Mouse (Mus musculus): ENCODE data around the gene Camkk1. TPM values are rescaled to one million over a fixed set of nuclear protein-coding genes. Genes with fewer than 3 reads are reported as not detected.

Gene Camkk1
- polyA plus RNA-seq, 1 experiment = not detected

- no peak overlapping the region; the same call in 1 of the 2 replicates for H3K27ac ChIP-seq (ENCODE audit: insufficient read depth, low read depth, low read length)
- WGBS = 52% methylated on average over 9 of the region's 9 CpGs
- H3K4me3 ChIP-seq (ENCODE audit: insufficient read depth, low read depth, low read length) = no peak overlapping the region
- TF ChIP-seq POLR2A (IDR thresholded peaks at IDR 0.05; ENCODE audit: insufficient read depth, low read depth, low read length) (no peak), CTCF (IDR thresholded peaks at IDR 0.05; ENCODE audit: insufficient read depth, low read depth, low read length) (peak; percentile 45; the same call in 1 of the 2 replicates)
- H3K4me1 ChIP-seq (ENCODE audit: control insufficient read depth, insufficient read depth, low read length) = peaks cover 23% of the 10 kb centered on the region
Measured at GRCm38 (mm10) chr11:73039102-73039799, 20.4 kb downstream of the Camkk1 start.

DNA sequence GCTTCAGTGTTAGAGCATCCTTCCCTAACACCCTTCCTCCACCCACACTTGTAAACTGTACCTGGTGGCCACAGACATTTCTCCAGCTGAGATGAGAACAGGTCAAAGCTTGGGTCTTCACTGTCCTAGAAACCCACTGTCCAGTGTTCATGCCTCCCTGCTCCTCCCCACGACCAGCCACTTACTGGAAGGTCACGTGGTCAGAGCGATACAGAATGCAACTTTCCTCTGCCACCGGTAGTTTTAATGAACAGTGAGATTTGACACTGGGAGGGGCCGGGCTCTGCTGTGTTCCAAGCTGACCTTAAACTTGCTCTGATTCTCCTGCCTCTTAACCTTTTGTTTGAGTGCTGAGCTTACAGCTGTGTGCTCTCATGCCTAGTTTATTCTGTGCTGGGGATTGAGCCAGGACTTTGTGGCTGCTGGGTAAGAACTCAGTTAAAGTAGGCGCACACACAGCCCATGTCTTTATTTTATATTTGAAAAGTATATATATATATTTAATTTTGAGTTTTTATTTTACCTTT lies 25.5 kb downstream of the Camkk1 start:
- Histone ChIP-seq H3K4me3 (ENCODE audit: insufficient read depth, low read depth, low read length) (no peak overlapping the region), H3K4me1 (ENCODE audit: control insufficient read depth, insufficient read depth, low read length) (peaks cover 9% of the 10 kb centered on the region), H3K27ac (ENCODE audit: insufficient read depth, low read depth, low read length) (no peak overlapping the region)
- TF ChIP-seq CTCF (IDR thresholded peaks at IDR 0.05; ENCODE audit: insufficient read depth, low read depth, low read length) (no peak), POLR2A (IDR thresholded peaks at IDR 0.05; ENCODE audit: insufficient read depth, low read depth, low read length) (no peak)
- WGBS = 61% methylated on average over 6 of the region's 6 CpGs

GRCm38 (mm10) chr11:73044789-73045188 lies 26.0 kb downstream of the Camkk1 start:
- Histone ChIP-seq H3K4me1 (ENCODE audit: control insufficient read depth, insufficient read depth, low read length) (peaks cover 9% of the 10 kb centered on the region), H3K4me3 (ENCODE audit: insufficient read depth, low read depth, low read length) (no peak overlapping the region), H3K27ac (ENCODE audit: insufficient read depth, low read depth, low read length) (0 out of 2 replicates have a peak overlapping the region, but pooled peaks have one; percentile 83)
- TF ChIP-seq POLR2A (IDR thresholded peaks at IDR 0.05; ENCODE audit: insufficient read depth, low read depth, low read length) (no peak), CTCF (IDR thresholded peaks at IDR 0.05; ENCODE audit: insufficient read depth, low read depth, low read length) (no peak)
- 75% methylated on average over 4 of the region's 4 CpGs for WGBS

DNA sequence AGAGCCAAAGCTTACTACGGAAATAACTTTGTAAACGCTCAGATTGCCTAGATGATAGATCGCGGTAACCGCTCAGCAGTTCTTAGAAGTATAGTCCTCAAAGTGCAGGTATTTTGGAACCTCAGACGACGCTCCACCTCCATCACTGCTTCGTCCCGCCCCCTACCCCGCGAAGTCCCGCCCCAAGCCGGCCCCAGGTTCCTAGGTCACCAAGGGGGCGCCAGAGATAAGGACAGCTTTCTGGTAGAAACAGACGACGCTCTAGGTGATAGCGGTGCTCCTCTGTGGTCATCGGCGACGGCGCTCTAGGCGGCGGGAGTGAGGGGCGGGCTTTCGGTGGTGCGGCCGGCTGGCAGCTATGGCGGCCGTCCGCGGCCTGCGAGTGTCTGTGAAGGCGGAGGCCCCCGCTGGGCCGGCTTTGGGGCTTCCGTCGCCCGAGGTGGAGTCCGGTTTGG lies 28.8 kb downstream of the Camkk1 start, which contains the start of gene Ncbp3:
Ncbp3 (plus strand) TSS at position 242 of the 455 bp plus-strand sequence.
- peak; percentile 90 for TF ChIP-seq POLR2A (IDR thresholded peaks at IDR 0.05; ENCODE audit: insufficient read depth, low read depth, low read length)
- TF ChIP-seq CTCF (IDR thresholded peaks at IDR 0.05; ENCODE audit: insufficient read depth, low read depth, low read length) = peak; percentile 66
- WGBS = under 1% methylated on average over 39 of the region's 39 CpGs
- H3K4me1 ChIP-seq (ENCODE audit: control insufficient read depth, insufficient read depth, low read length) = peaks cover 13% of the 10 kb centered on the region
- peak within 1 kb of the TSS; percentile 60 for H3K4me3 ChIP-seq (ENCODE audit: insufficient read depth, low read depth, low read length)
- H3K27ac ChIP-seq (ENCODE audit: insufficient read depth, low read depth, low read length) = peak within 1 kb of the TSS; percentile 72

DNA sequence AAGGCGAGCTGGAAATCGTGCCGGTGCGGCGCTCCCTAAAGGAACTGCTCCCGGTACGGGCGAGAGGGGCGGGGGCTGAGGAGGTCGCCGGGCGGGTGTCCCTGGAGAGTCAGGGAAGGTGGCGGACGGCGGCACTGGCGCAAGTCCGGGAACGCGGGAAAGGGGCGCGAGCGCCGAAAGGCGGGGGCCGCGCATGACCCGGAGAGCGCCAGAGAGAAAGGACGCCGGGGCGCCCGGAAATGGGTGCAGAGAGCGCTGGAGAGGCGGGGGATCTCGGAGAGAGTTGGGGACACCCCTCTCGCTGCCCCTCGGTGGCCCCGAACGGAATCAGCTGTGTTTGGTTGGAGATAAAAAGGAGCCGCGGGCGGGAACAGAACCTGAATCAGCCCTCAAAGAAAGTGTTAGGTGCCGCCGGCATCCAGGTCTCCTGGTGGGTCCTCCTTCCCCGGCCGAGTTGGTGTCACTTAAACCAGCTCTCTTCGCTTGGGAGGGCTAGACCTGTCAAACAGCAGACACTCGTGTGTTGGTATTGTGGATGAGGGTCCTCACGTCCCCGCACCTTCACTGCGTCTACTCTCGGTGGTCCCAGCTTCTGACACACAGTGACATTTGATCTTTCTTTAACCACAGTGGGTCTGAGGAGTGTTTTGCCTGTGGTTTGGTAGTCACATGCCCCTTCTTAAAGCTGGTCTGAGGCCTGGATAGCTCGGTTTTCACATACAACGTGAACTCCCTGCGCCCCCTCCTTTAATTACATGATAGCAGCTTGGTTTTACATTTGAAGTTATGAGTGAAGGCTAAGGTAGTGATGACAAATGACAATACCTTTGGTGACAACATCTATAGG lies 29.4 kb downstream of the Camkk1 start:
- TF ChIP-seq POLR2A (IDR thresholded peaks at IDR 0.05; ENCODE audit: insufficient read depth, low read depth, low read length) (no peak), CTCF (IDR thresholded peaks at IDR 0.05; ENCODE audit: insufficient read depth, low read depth, low read length) (no peak)
- Histone ChIP-seq H3K4me1 (ENCODE audit: control insufficient read depth, insufficient read depth, low read length) (peaks cover 13% of the 10 kb centered on the region), H3K4me3 (ENCODE audit: insufficient read depth, low read depth, low read length) (peak overlapping the region; percentile 60), H3K27ac (ENCODE audit: insufficient read depth, low read depth, low read length) (peak overlapping the region; percentile 72)
- WGBS = 2% methylated on average over 55 of the region's 55 CpGs

- no peak for TF ChIP-seq POLR2A (IDR thresholded peaks at IDR 0.05; ENCODE audit: insufficient read depth, low read depth, low read length)
- no peak for TF ChIP-seq CTCF (IDR thresholded peaks at IDR 0.05; ENCODE audit: insufficient read depth, low read depth, low read length)
- 2% methylated on average over 4 of the region's 4 CpGs for WGBS
- Histone ChIP-seq H3K27ac (ENCODE audit: insufficient read depth, low read depth, low read length) (no peak overlapping the region), H3K4me1 (ENCODE audit: control insufficient read depth, insufficient read depth, low read length) (peaks cover 10% of the 10 kb centered on the region), H3K4me3 (ENCODE audit: insufficient read depth, low read depth, low read length) (no peak overlapping the region)
Measured at GRCm38 (mm10) chr11:73049335-73049734, 30.5 kb downstream of the Camkk1 start.

- WGBS = 37% methylated on average over 1 of the region's 1 CpGs
- H3K4me1 ChIP-seq (ENCODE audit: control insufficient read depth, insufficient read depth, low read length) = peaks cover 6% of the 10 kb centered on the region
- no peak overlapping the region for H3K4me3 ChIP-seq (ENCODE audit: insufficient read depth, low read depth, low read length)
- TF ChIP-seq CTCF (IDR thresholded peaks at IDR 0.05; ENCODE audit: insufficient read depth, low read depth, low read length) = no peak
- TF ChIP-seq POLR2A (IDR thresholded peaks at IDR 0.05; ENCODE audit: insufficient read depth, low read depth, low read length) = no peak
- H3K27ac ChIP-seq (ENCODE audit: insufficient read depth, low read depth, low read length) = no peak overlapping the region
Measured at GRCm38 (mm10) chr11:73052795-73053194, 34.0 kb downstream of the Camkk1 start.

DNA sequence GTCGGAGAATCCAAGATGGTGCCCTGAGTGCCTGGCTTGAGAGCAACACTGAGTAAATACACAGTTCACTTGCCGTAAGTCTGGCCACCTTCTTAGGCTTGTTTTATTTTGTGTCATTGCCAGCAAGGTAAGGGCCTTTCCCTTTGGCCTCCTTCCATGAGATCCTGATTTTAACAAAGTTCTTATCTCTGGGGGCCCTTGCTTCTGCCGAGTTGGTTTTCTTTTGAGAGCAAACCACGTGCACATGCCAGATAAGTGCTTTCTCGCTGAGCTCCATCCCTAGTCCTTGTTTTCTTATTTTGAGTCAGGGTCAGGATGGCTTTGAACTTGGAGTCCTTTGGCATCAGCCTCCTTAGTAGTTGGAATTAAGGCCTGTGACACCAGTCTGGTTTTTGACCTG lies 38.9 kb downstream of the Camkk1 start:
- Histone ChIP-seq H3K4me1 (ENCODE audit: control insufficient read depth, insufficient read depth, low read length) (peaks cover 4% of the 10 kb centered on the region; the same call in 1 of the 2 replicates), H3K27ac (ENCODE audit: insufficient read depth, low read depth, low read length) (no peak overlapping the region), H3K4me3 (ENCODE audit: insufficient read depth, low read depth, low read length) (no peak overlapping the region)
- TF ChIP-seq POLR2A (IDR thresholded peaks at IDR 0.05; ENCODE audit: insufficient read depth, low read depth, low read length) = no peak
- no peak for TF ChIP-seq CTCF (IDR thresholded peaks at IDR 0.05; ENCODE audit: insufficient read depth, low read depth, low read length)
- 83% methylated on average over 5 of the region's 5 CpGs for WGBS
